ENCODE assay signal across 10 mouse cellular contexts in the genomic region with DNA sequence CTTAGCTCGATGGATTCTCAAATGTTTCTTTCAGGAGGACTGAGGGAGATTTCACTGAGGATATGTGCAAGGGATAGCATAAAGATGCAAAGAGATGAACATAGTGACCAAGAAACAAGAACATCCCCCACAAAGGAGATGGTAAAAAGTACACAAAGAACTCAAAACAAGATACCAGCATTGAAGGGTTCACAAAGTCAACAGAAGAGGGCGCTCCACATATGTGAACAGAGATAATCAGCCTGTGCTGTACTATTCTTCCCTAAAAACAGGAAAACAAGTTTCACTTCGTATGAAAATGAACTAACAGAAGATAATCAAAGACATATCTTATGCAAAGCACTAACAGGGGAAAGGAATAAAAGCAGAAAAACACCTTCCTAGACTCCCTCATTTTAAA. TPM values are rescaled to one million over a fixed set of nuclear protein-coding genes. Genes with fewer than 3 reads are reported as not detected.
DNase-seq lines count a peak whose midpoint lies in the region; ATAC-seq and TF ChIP-seq lines count a peak whose summit lies in the region.
"Had no signal": no experiment of that assay in that cellular context is flagged by ENCODE, and none has a peak within 500 bp of the region (broad histone marks: within the 10 kb centered on the region; RNA-seq: fewer than 3 reads in every experiment).

No protein-coding gene starts in this region.

- H3K9ac ChIP-seq in embryonic facial prominence, embryonic 11.5 days (replicated peaks; ENCODE audit: low read length), result no peak overlapping the region
- H3K9ac ChIP-seq in midbrain, embryonic 14.5 days (replicated peaks; ENCODE audit: low read length), result no peak overlapping the region
- no peak overlapping the region for H3K9ac ChIP-seq in midbrain, embryonic 13.5 days (replicated peaks)
- H3K9ac ChIP-seq: heart, embryonic 15.5 days had no signal

- H3K4me3 ChIP-seq in embryonic facial prominence, embryonic 11.5 days (ENCODE audit: low read depth, low read length), result no peak overlapping the region
- H3K4me3 ChIP-seq in embryonic facial prominence, embryonic 10.5 days, result no peak overlapping the region
- no peak overlapping the region for H3K4me3 ChIP-seq in midbrain, embryonic 14.5 days (replicated peaks; ENCODE audit: low read depth, low read length)
- no peak overlapping the region for H3K4me3 ChIP-seq in midbrain, embryonic 13.5 days (replicated peaks)
- H3K4me3 ChIP-seq in cerebellum, adult 2 months (replicated peaks; ENCODE audit: insufficient read depth, low read depth, low read length), result no peak overlapping the region
- H3K4me3 ChIP-seq in layer of hippocampus, adult 2 months, result no peak overlapping the region
- H3K4me3 ChIP-seq: heart, embryonic 15.5 days; megakaryocyte, embryonic 14.5 days had no signal

- H3K9me3 ChIP-seq in embryonic facial prominence, embryonic 11.5 days (replicated peaks; ENCODE audit: control insufficient read depth, low read length), result no peaks in the 10 kb centered on the region
- no peaks in the 10 kb centered on the region for H3K9me3 ChIP-seq in embryonic facial prominence, embryonic 10.5 days
- H3K9me3 ChIP-seq in midbrain, embryonic 14.5 days (ENCODE audit: control insufficient read depth, low read length), result no peaks in the 10 kb centered on the region
- H3K9me3 ChIP-seq in midbrain, embryonic 13.5 days, result no peaks in the 10 kb centered on the region
- H3K9me3 ChIP-seq: heart, embryonic 15.5 days; megakaryocyte, embryonic 14.5 days had no signal

- TF ChIP-seq CTCF in cerebellum, adult 2 months (IDR thresholded peaks at IDR 0.05; ENCODE audit: borderline replicate concordance, insufficient read depth, low read depth, low read length), result no peak
- TF ChIP-seq CTCF in layer of hippocampus, adult 2 months (conservative IDR thresholded peaks at IDR 0.05), result peak; percentile 82

- WGBS in embryonic facial prominence, embryonic 11.5 days, result 44% methylated on average over 3 of the region's 3 CpGs
- WGBS in embryonic facial prominence, embryonic 10.5 days, result 45% methylated on average over 3 of the region's 3 CpGs
- WGBS in midbrain, embryonic 14.5 days, result 44% methylated on average over 3 of the region's 3 CpGs
- WGBS in midbrain, embryonic 13.5 days, result 46% methylated on average over 3 of the region's 3 CpGs
- WGBS in cerebellum, adult 2 months, result 35% methylated on average over 3 of the region's 3 CpGs

- H3K4me2 ChIP-seq in embryonic facial prominence, embryonic 11.5 days (ENCODE audit: low read depth, low read length), result no peak overlapping the region
- no peak overlapping the region for H3K4me2 ChIP-seq in midbrain, embryonic 14.5 days (ENCODE audit: low read length)
- H3K4me2 ChIP-seq in midbrain, embryonic 13.5 days (replicated peaks), result no peak overlapping the region
- H3K4me2 ChIP-seq: heart, embryonic 15.5 days had no signal

- no peak for ATAC-seq in embryonic facial prominence, embryonic 11.5 days (replicated peaks; ENCODE audit: insufficient number of reproducible peaks, low FRiP score, low TSS enrichment, low read depth)
- ATAC-seq in midbrain, embryonic 14.5 days (ENCODE audit: low FRiP score, low TSS enrichment), result no peak
- ATAC-seq in midbrain, embryonic 13.5 days, result no peak

- peak; percentile 50 for DNase-seq in embryonic facial prominence, embryonic 11.5 days (ENCODE audit: low spot score)
- DNase-seq in embryonic facial prominence, embryonic 10.5 days (ENCODE audit: low spot score), result no peak
- DNase-seq in midbrain, embryonic 14.5 days, result peak; percentile 67
- DNase-seq in cerebellum, adult 2 months, result peak; percentile 15 to 19
- DNase-seq in layer of hippocampus, adult 2 months (ENCODE audit: low spot score in 2 of 2), result peak; percentile 11 to 34
- peak; percentile 49 for DNase-seq in retina, embryonic 14.5 days (ENCODE audit: low spot score)
- no peak for DNase-seq in ovary, postnatal 10 days (ENCODE audit: low spot score)

- TF ChIP-seq POLR2A in cerebellum, adult 2 months (IDR thresholded peaks at IDR 0.05; ENCODE audit: borderline replicate concordance, insufficient read depth, low read length), result no peak

- H3K4me1 ChIP-seq in embryonic facial prominence, embryonic 11.5 days (ENCODE audit: control insufficient read depth, insufficient read depth, low read length), result no peaks in the 10 kb centered on the region
- H3K4me1 ChIP-seq in embryonic facial prominence, embryonic 10.5 days, result no peaks in the 10 kb centered on the region
- H3K4me1 ChIP-seq in midbrain, embryonic 14.5 days (ENCODE audit: control insufficient read depth, insufficient read depth, low read length), result no peaks in the 10 kb centered on the region
- no peaks in the 10 kb centered on the region for H3K4me1 ChIP-seq in midbrain, embryonic 13.5 days (replicated peaks)
- H3K4me1 ChIP-seq in cerebellum, adult 2 months (ENCODE audit: control insufficient read depth, insufficient read depth, low read length), result no peaks in the 10 kb centered on the region
- H3K4me1 ChIP-seq: heart, embryonic 15.5 days; megakaryocyte, embryonic 14.5 days had no signal

- no peak overlapping the region for H3K27ac ChIP-seq in embryonic facial prominence, embryonic 11.5 days (replicated peaks; ENCODE audit: low read depth, low read length)
- no peak overlapping the region for H3K27ac ChIP-seq in embryonic facial prominence, embryonic 10.5 days (replicated peaks)
- H3K27ac ChIP-seq in midbrain, embryonic 14.5 days (replicated peaks; ENCODE audit: low read depth, low read length), result no peak overlapping the region
- H3K27ac ChIP-seq in midbrain, embryonic 13.5 days, result no peak overlapping the region
- H3K27ac ChIP-seq in cerebellum, adult 2 months (ENCODE audit: insufficient read depth, low read length), result no peak overlapping the region
- no peak overlapping the region for H3K27ac ChIP-seq in layer of hippocampus, adult 2 months
- H3K27ac ChIP-seq: heart, embryonic 15.5 days had no signal

- H3K36me3 ChIP-seq in embryonic facial prominence, embryonic 11.5 days (replicated peaks; ENCODE audit: control insufficient read depth, insufficient read depth, low read depth, low read length), result no peaks in the 10 kb centered on the region
- no peaks in the 10 kb centered on the region for H3K36me3 ChIP-seq in embryonic facial prominence, embryonic 10.5 days (replicated peaks)
- H3K36me3 ChIP-seq in midbrain, embryonic 14.5 days (ENCODE audit: control insufficient read depth, insufficient read depth, low read length), result no peaks in the 10 kb centered on the region
- no peaks in the 10 kb centered on the region for H3K36me3 ChIP-seq in midbrain, embryonic 13.5 days
- H3K36me3 ChIP-seq: heart, embryonic 15.5 days had no signal

- no peaks in the 10 kb centered on the region for H3K27me3 ChIP-seq in embryonic facial prominence, embryonic 11.5 days (ENCODE audit: control insufficient read depth, insufficient read depth, low read length)
- no peaks in the 10 kb centered on the region; the same call in 1 of the 2 replicates for H3K27me3 ChIP-seq in embryonic facial prominence, embryonic 10.5 days (replicated peaks; ENCODE audit: low read depth, poor library complexity, severe bottlenecking)
- no peaks in the 10 kb centered on the region for H3K27me3 ChIP-seq in midbrain, embryonic 14.5 days (ENCODE audit: control insufficient read depth, insufficient read depth, low read length)
- no peaks in the 10 kb centered on the region for H3K27me3 ChIP-seq in midbrain, embryonic 13.5 days
- no peaks in the 10 kb centered on the region for H3K27me3 ChIP-seq in cerebellum, adult 2 months (ENCODE audit: control insufficient read depth, insufficient read depth, low read length)
- H3K27me3 ChIP-seq: heart, embryonic 15.5 days had no signal

RNA-seq across cellular contexts. Expression of gene Xlr5a, which starts 19.7 kb away (rescaled TPM):
- polyA plus RNA-seq in embryonic facial prominence, embryonic 11.5 days (2014; fragmentation: Nextera tagmentation; extraction: Ambion mirVana), result not detected in 2 replicates
- not detected in 2 replicates for polyA plus RNA-seq in embryonic facial prominence, embryonic 10.5 days (2016; fragmentation: Nextera tagmentation; extraction: Ambion mirVana)
- not detected in 2 replicates for polyA plus RNA-seq in midbrain, embryonic 14.5 days (2014; fragmentation: Nextera tagmentation; extraction: Ambion mirVana)
- not detected in 2 replicates for polyA plus RNA-seq in midbrain, embryonic 13.5 days (2015; fragmentation: Nextera tagmentation; extraction: Ambion mirVana)
- not detected in 2 replicates for polyA plus RNA-seq in cerebellum, adult 2 months (2012; rRNA removed)
- total RNA-seq in layer of hippocampus, adult 2 months (2021), result not detected
- polyA plus RNA-seq: heart, embryonic 15.5 days had no signal

RNA-seq across cellular contexts. Expression of gene Xlr5c, which starts 19.7 kb away (rescaled TPM):
- not detected in 2 replicates for polyA plus RNA-seq in embryonic facial prominence, embryonic 11.5 days (2014; fragmentation: Nextera tagmentation; extraction: Ambion mirVana)
- polyA plus RNA-seq in embryonic facial prominence, embryonic 10.5 days (2016; fragmentation: Nextera tagmentation; extraction: Ambion mirVana), result not detected in 2 replicates
- polyA plus RNA-seq in midbrain, embryonic 14.5 days (2014; fragmentation: Nextera tagmentation; extraction: Ambion mirVana), result not detected in 2 replicates
- polyA plus RNA-seq in midbrain, embryonic 13.5 days (2015; fragmentation: Nextera tagmentation; extraction: Ambion mirVana), result not detected in 2 replicates
- polyA plus RNA-seq in cerebellum, adult 2 months (2012; rRNA removed), result not detected in 2 replicates
- not detected for total RNA-seq in layer of hippocampus, adult 2 months (2021)
- polyA plus RNA-seq: heart, embryonic 15.5 days had no signal

RNA-seq across cellular contexts. Expression of gene Gm45015, which starts 24.1 kb away (rescaled TPM):
- polyA plus RNA-seq in embryonic facial prominence, embryonic 11.5 days (2014; fragmentation: Nextera tagmentation; extraction: Ambion mirVana), result not detected in 2 replicates
- polyA plus RNA-seq in embryonic facial prominence, embryonic 10.5 days (2016; fragmentation: Nextera tagmentation; extraction: Ambion mirVana), result not detected in 2 replicates
- polyA plus RNA-seq in midbrain, embryonic 14.5 days (2014; fragmentation: Nextera tagmentation; extraction: Ambion mirVana), result not detected in 2 replicates
- polyA plus RNA-seq in midbrain, embryonic 13.5 days (2015; fragmentation: Nextera tagmentation; extraction: Ambion mirVana), result not detected in 2 replicates
- not detected in 2 replicates for polyA plus RNA-seq in cerebellum, adult 2 months (2012; rRNA removed)
- total RNA-seq in layer of hippocampus, adult 2 months (2021), result not detected
- polyA plus RNA-seq: heart, embryonic 15.5 days had no signal

RNA-seq across cellular contexts. Expression of gene Zfp275, which starts 29.9 kb away (rescaled TPM):
- polyA plus RNA-seq in embryonic facial prominence, embryonic 11.5 days (2014; fragmentation: Nextera tagmentation; extraction: Ambion mirVana), result 20.2 and 20.3 TPM in 2 replicates
- polyA plus RNA-seq in embryonic facial prominence, embryonic 10.5 days (2016; fragmentation: Nextera tagmentation; extraction: Ambion mirVana), result 19.1 and 20.8 TPM in 2 replicates
- 12.3 and 13.5 TPM in 2 replicates for polyA plus RNA-seq in midbrain, embryonic 14.5 days (2014; fragmentation: Nextera tagmentation; extraction: Ambion mirVana)
- polyA plus RNA-seq in midbrain, embryonic 13.5 days (2015; fragmentation: Nextera tagmentation; extraction: Ambion mirVana), result 11.5 and 12.2 TPM in 2 replicates
- polyA plus RNA-seq in cerebellum, adult 2 months (2012; rRNA removed), result 20.1 and 20.6 TPM in 2 replicates
- total RNA-seq in layer of hippocampus, adult 2 months (2021), result 10 to 100 TPM; 11.0 to 11.9 TPM

RNA-seq across cellular contexts. Expression of gene Xlr3c, which starts 47.3 kb away (rescaled TPM):
- 0.55 TPM in 1 of 2 replicates, not detected in the other for polyA plus RNA-seq in embryonic facial prominence, embryonic 11.5 days (2014; fragmentation: Nextera tagmentation; extraction: Ambion mirVana)
- polyA plus RNA-seq in embryonic facial prominence, embryonic 10.5 days (2016; fragmentation: Nextera tagmentation; extraction: Ambion mirVana), result 0.18 and 0.47 TPM in 2 replicates
- 0.19 and 0.25 TPM in 2 replicates for polyA plus RNA-seq in midbrain, embryonic 14.5 days (2014; fragmentation: Nextera tagmentation; extraction: Ambion mirVana)
- polyA plus RNA-seq in midbrain, embryonic 13.5 days (2015; fragmentation: Nextera tagmentation; extraction: Ambion mirVana), result 0.13 and 0.23 TPM in 2 replicates
- polyA plus RNA-seq in cerebellum, adult 2 months (2012; rRNA removed), result 0.08 and 0.15 TPM in 2 replicates
- not detected for total RNA-seq in layer of hippocampus, adult 2 months (2021)
- polyA plus RNA-seq: heart, embryonic 15.5 days had no signal

Comparison
In these comparisons a context has a peak if more than half of its experiments do, and no peak if none do; other contexts are left out.
1. DNase-seq: peak in embryonic facial prominence, embryonic 11.5 days (single experiment), midbrain, embryonic 14.5 days (single experiment), cerebellum, adult 2 months (2 of 2), layer of hippocampus, adult 2 months (2 of 2) and retina, embryonic 14.5 days (single experiment); none in embryonic facial prominence, embryonic 10.5 days (single experiment) and ovary, postnatal 10 days (single experiment).